Mouse (Mus musculus): Measurements from ENCODE around the gene Pycr1. TPM values are rescaled to one million over a fixed set of nuclear protein-coding genes. Genes with fewer than 3 reads are reported as not detected.

Pycr1 gene
- polyA plus RNA-seq (2017; shearing (Covaris generic)) = 1.2 TPM

GRCm38 (mm10) chr11:120643601-120643987, at the start of gene Pycr1:
Gene Pycr1, minus strand, starts transcription at chr11:120643769.

GRCm38 (mm10) chr11:120672687-120673593, 29.4 kb upstream of the Pycr1 start, which contains the start of gene Aspscr1:
Gene Aspscr1, plus strand, starts transcription at chr11:120672973.

GRCm38 (mm10) chr11:120661076-120661460, 17.5 kb upstream of the Pycr1 start, which contains the start of gene Notum:
Gene Notum, minus strand, starts transcription at chr11:120661175.

GRCm38 (mm10) chr11:120648001-120648476, 4.5 kb upstream of the Pycr1 start, which contains the start of gene Myadml2:
Gene Myadml2, minus strand, starts transcription at chr11:120648158.

GRCm38 (mm10) chr11:120633520-120634343, 9.8 kb downstream of the Pycr1 start, which contains the start of gene Mafg:
Gene Mafg, minus strand, starts transcription at chr11:120633600.

GRCm38 (mm10) chr11:120625152-120625775, 18.3 kb downstream of the Pycr1 start, which contains the start of gene Sirt7:
Gene Sirt7, minus strand, starts transcription at chr11:120625240.

GRCm38 (mm10) chr11:120617519-120618112, 26.0 kb downstream of the Pycr1 start, which contains the start of gene Pcyt2:
Gene Pcyt2, minus strand, starts transcription at chr11:120617936.

GRCm38 (mm10) chr11:120608241-120609034, 35.1 kb downstream of the Pycr1 start, which contains the start of gene Npb:
Gene Npb, plus strand, starts transcription at chr11:120608477.

GRCm38 (mm10) chr11:120598283-120598989, 45.1 kb downstream of the Pycr1 start, which contains the start of the genes Alyref and Anapc11:
Gene Alyref, minus strand, starts transcription at chr11:120598365.
Gene Anapc11, plus strand, starts transcription at chr11:120598421.

Other genes starting within 250 kb of the Pycr1 start
- 54.4 TPM for gene Nploc4, start 206.1 kb downstream of the Pycr1 start, polyA plus RNA-seq (2017; shearing (Covaris generic))
- gene Tspan10, start 201.1 kb downstream of the Pycr1 start, polyA plus RNA-seq (2017; shearing (Covaris generic)) = not detected
- gene Pde6g, start 190.3 kb downstream of the Pycr1 start, polyA plus RNA-seq (2017; shearing (Covaris generic)) = 0.35 TPM
- gene Oxld1, start 185.7 kb downstream of the Pycr1 start, polyA plus RNA-seq (2017; shearing (Covaris generic)) = 14.6 TPM
- gene Ccdc137, start 185.7 kb downstream of the Pycr1 start, polyA plus RNA-seq (2017; shearing (Covaris generic)) = 50.7 TPM
- 36.3 TPM for gene Arl16, start 176.2 kb downstream of the Pycr1 start, polyA plus RNA-seq (2017; shearing (Covaris generic))
- 70.7 TPM for gene Mrpl12, start 159.2 kb downstream of the Pycr1 start, polyA plus RNA-seq (2017; shearing (Covaris generic))
- gene Slc25a10, start 151.9 kb downstream of the Pycr1 start, polyA plus RNA-seq (2017; shearing (Covaris generic)) = 8.9 TPM
- gene Gcgr, start 113.1 kb downstream of the Pycr1 start, polyA plus RNA-seq (2017; shearing (Covaris generic)) = not detected
- gene Mcrip1, start 94.0 kb downstream of the Pycr1 start, polyA plus RNA-seq (2017; shearing (Covaris generic)) = 144 TPM
- not detected for gene Ppp1r27, start 92.6 kb downstream of the Pycr1 start, polyA plus RNA-seq (2017; shearing (Covaris generic))
- 244 TPM for gene P4hb, start 70.5 kb downstream of the Pycr1 start, polyA plus RNA-seq (2017; shearing (Covaris generic))
- 800 TPM for gene Arhgdia, start 62.1 kb downstream of the Pycr1 start, polyA plus RNA-seq (2017; shearing (Covaris generic))
- gene Alyref, start 45.4 kb downstream of the Pycr1 start, polyA plus RNA-seq (2017; shearing (Covaris generic)) = 327 TPM
- gene Anapc11, start 45.3 kb downstream of the Pycr1 start, polyA plus RNA-seq (2017; shearing (Covaris generic)) = 115 TPM
- 1.2 TPM for gene Npb, start 35.3 kb downstream of the Pycr1 start, polyA plus RNA-seq (2017; shearing (Covaris generic))
- 159 TPM for gene Pcyt2, start 25.8 kb downstream of the Pycr1 start, polyA plus RNA-seq (2017; shearing (Covaris generic))
- gene Sirt7, start 18.5 kb downstream of the Pycr1 start, polyA plus RNA-seq (2017; shearing (Covaris generic)) = 300 TPM
- gene Mafg, start 10.2 kb downstream of the Pycr1 start, polyA plus RNA-seq (2017; shearing (Covaris generic)) = 17.6 TPM
- 0.41 TPM for gene Myadml2, start 4.4 kb upstream of the Pycr1 start, polyA plus RNA-seq (2017; shearing (Covaris generic))
- not detected for gene Notum, start 17.4 kb upstream of the Pycr1 start, polyA plus RNA-seq (2017; shearing (Covaris generic))
- 178 TPM for gene Aspscr1, start 29.2 kb upstream of the Pycr1 start, polyA plus RNA-seq (2017; shearing (Covaris generic))
- gene Cenpx, start 70.0 kb upstream of the Pycr1 start, polyA plus RNA-seq (2017; shearing (Covaris generic)) = 114 TPM
- 67.6 TPM for gene Lrrc45, start 70.2 kb upstream of the Pycr1 start, polyA plus RNA-seq (2017; shearing (Covaris generic))
- gene Rac3, start 77.7 kb upstream of the Pycr1 start, polyA plus RNA-seq (2017; shearing (Covaris generic)) = 1.8 TPM
- gene Dcxr, start 83.5 kb upstream of the Pycr1 start, polyA plus RNA-seq (2017; shearing (Covaris generic)) = 14.3 TPM
- 0.59 TPM for gene Cbr2, start 88.3 kb upstream of the Pycr1 start, polyA plus RNA-seq (2017; shearing (Covaris generic))
- gene Hmga1b, start 119.0 kb upstream of the Pycr1 start, polyA plus RNA-seq (2017; shearing (Covaris generic)) = 29.4 TPM
- gene Rfng, start 140.4 kb upstream of the Pycr1 start, polyA plus RNA-seq (2017; shearing (Covaris generic)) = 39.3 TPM
- 159 TPM for gene Gps1, start 140.5 kb upstream of the Pycr1 start, polyA plus RNA-seq (2017; shearing (Covaris generic))
- gene Dus1l, start 152.6 kb upstream of the Pycr1 start, polyA plus RNA-seq (2017; shearing (Covaris generic)) = 83.8 TPM
- 45.8 TPM for gene Fasn, start 180.8 kb upstream of the Pycr1 start, polyA plus RNA-seq (2017; shearing (Covaris generic))

Data from CD4-positive, CD25-positive, alpha-beta regulatory T cell (primary cell).